Mouse (Mus musculus) sigmoid colon, adult 10 weeks (tissue): ENCODE measurements around the gene H2al1n. TPM values are rescaled to one million over a fixed set of nuclear protein-coding genes. Genes with fewer than 3 reads are reported as not detected.

Source experiments
- polyA plus RNA-seq: library from polyadenylated mRNA; stranded (reverse); fragments of 350-450 nt; fragmentation: Illumina TruSeq; extraction: RNeasy Lipid Tissue Mini Kit (QIAGEN cat#74804); gene quantifications from one replicate; pipeline ENCODE4 v1.2.3, GENCODE M21; 2014; ENCODE audit warnings: low read depth, low replicate concordance

The H2al1n gene
- not detected for polyA plus RNA-seq

DNA sequence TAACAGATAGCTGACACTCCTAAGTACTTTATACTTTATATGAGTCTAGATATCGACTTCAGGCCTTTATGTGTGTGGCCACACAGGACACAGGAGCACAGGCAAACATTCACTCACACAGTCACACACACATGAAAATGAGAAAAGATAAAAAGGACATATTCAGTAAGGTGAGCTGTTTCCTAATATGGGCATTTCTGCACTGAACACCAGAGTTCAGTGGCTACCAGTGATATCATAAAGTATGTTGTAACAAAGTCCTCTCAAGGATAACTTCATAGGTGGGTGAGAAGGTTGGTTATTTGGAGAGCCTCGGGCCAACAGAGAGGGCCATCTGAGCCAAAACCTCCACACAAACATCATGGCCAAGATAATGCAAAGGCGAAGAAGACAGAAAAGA lies at the start of gene H2al1n:
Gene H2al1n, plus strand, starts transcription at position 301 of the 400 bp plus-strand sequence.

